Mouse (Mus musculus) neural tube, embryonic 14.5 days (tissue): Measurements from ENCODE around the gene Abhd6. TPM values are rescaled to one million over a fixed set of nuclear protein-coding genes. Genes with fewer than 3 reads are reported as not detected.

Experiments
- ATAC-seq: fragments of 200-750 bp; cut with Nextera tagmentation; 2 replicates; pipeline ENCODE4 v1.8.0; 2017; ENCODE audit warnings: low read depth, mild to moderate bottlenecking, moderate TSS enrichment, moderate library complexity
- H3K27ac ChIP-seq: fragments of 300-500 bp; sonication (generic); 2 replicates; pipeline ENCODE4 v1.5.1; 2014; ENCODE audit warnings: low read depth, mild to moderate bottlenecking, control low read depth, low read length, moderate library complexity, mixed read lengths
- H3K27me3 ChIP-seq: fragments of 300-500 bp; sonication (generic); 2 replicates; pipeline ENCODE4 v1.6.1; 2014; ENCODE audit warnings: low read length; ENCODE audit not compliant: control insufficient read depth, insufficient read depth
- H3K36me3 ChIP-seq: fragments of 300-500 bp; sonication (generic); 2 replicates; pipeline ENCODE4 v1.6.1; 2014; ENCODE audit warnings: low read length, mixed read lengths; ENCODE audit not compliant: control insufficient read depth, insufficient read depth
- H3K4me1 ChIP-seq: fragments of 300-500 bp; sonication (generic); 2 replicates; pipeline ENCODE4 v1.6.1; 2014; ENCODE audit warnings: low read length; ENCODE audit not compliant: control insufficient read depth, insufficient read depth
- H3K4me2 ChIP-seq: fragments of 300-500 bp; sonication (generic); 2 replicates; pipeline ENCODE4 v1.6.1; 2014; ENCODE audit warnings: mild to moderate bottlenecking, low read depth, low read length, control low read depth
- H3K4me3 ChIP-seq: fragments of 300-500 bp; sonication (generic); 2 replicates; pipeline ENCODE4 v1.5.1; 2014; ENCODE audit warnings: low read depth, low read length, control low read depth, mixed read lengths
- H3K9ac ChIP-seq: fragments of 300-500 bp; sonication (generic); replicated peaks from 2 replicates; pipeline ENCODE4 v1.6.1; 2014; ENCODE audit warnings: low read depth, mild to moderate bottlenecking, control low read depth, low read length, mixed read lengths
- H3K9me3 ChIP-seq: fragments of 300-500 bp; sonication (generic); 2 replicates; pipeline ENCODE4 v1.6.1; 2016; ENCODE audit warnings: low read length; ENCODE audit not compliant: control insufficient read depth
- WGBS: fragments of 180-500 bp; shearing (Covaris S2); extraction: QIAGEN DNeasy Blood & Tissue Kit; methylation state at CpG from one replicate; pipeline ENCODE4 v1.1.7; 2014; 5-methylcytosine and 5-hydroxymethylcytosine counted together
- polyA plus RNA-seq: library from polyadenylated mRNA; unstranded; fragments of >200 nt; fragmentation: Nextera tagmentation; extraction: Ambion mirVana; gene quantifications from 2 replicates; pipeline ENCODE4 v1.2.1, GENCODE M21; 2014

Abhd6 gene
- 32.4 and 35.3 TPM in 2 replicates for polyA plus RNA-seq

DNA sequence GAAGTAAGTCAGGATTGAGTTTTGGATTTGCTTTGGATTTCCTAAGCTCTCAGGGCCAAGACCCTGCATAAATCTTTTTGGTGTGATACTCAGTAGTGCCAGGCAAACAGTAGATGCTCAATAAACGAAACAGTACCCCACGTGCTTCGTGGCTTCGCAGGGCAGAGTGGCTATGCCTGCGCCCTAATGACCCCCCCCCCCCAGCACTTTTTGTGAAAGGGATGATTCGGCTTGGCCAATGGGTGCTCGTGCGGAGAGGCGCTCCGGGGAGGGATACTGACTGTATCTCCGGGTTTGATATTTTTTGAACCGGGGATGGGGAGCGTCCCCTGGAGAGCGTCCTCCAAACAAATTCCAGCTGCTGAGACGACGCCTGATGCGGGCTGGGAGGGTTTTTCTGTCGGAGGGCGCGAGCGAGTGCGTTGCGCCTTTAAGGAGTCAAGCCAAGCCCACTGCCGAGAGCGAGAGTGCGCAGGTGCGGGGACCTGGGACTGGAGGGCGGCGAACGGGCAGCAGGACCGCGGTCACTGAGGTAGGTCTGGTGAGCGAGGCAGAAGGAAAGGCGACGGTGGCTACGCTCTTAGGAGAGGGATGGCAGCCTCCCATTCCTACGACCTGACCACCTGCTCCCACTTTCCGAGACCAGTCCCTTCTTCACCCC is at the start of gene Abhd6:
Gene Abhd6 (plus strand): TSS at position 471 of the 661 bp plus-strand sequence.
- H3K9me3 ChIP-seq, result no peaks in the 10 kb centered on the region
- H3K4me1 ChIP-seq, result peaks cover 11% of the 10 kb centered on the region
- no peaks in the 10 kb centered on the region for H3K36me3 ChIP-seq
- H3K4me3 ChIP-seq, result peak within 1 kb of the TSS; percentile 55
- peak; percentile 93 for ATAC-seq
- peak within 1 kb of the TSS; percentile 83 for H3K4me2 ChIP-seq
- H3K9ac ChIP-seq, result peak within 1 kb of the TSS; percentile 62
- WGBS, result 2% methylated on average over 38 of the region's 38 CpGs
- H3K27ac ChIP-seq, result peak within 1 kb of the TSS; percentile 72
- H3K27me3 ChIP-seq, result 0 out of 2 replicates have a peak, but pooled peaks cover 2% of the 10 kb centered on the region

- H3K9me3 ChIP-seq, result no peaks in the 10 kb centered on the region
- no peaks in the 10 kb centered on the region for H3K4me1 ChIP-seq
- no peak overlapping the region; the same call in 1 of the 2 replicates for H3K27ac ChIP-seq
- no peak overlapping the region for H3K4me2 ChIP-seq
- no peak overlapping the region for H3K9ac ChIP-seq
- H3K4me3 ChIP-seq, result no peak overlapping the region
- ATAC-seq, result no peak
- peaks cover 12% of the 10 kb centered on the region for H3K36me3 ChIP-seq
- no peaks in the 10 kb centered on the region for H3K27me3 ChIP-seq
- WGBS, result 22% methylated on average over 6 of the region's 6 CpGs
Measured at GRCm38 (mm10) chr14:7954071-7954471, 48.6 kb upstream of the Abhd6 start.

DNA sequence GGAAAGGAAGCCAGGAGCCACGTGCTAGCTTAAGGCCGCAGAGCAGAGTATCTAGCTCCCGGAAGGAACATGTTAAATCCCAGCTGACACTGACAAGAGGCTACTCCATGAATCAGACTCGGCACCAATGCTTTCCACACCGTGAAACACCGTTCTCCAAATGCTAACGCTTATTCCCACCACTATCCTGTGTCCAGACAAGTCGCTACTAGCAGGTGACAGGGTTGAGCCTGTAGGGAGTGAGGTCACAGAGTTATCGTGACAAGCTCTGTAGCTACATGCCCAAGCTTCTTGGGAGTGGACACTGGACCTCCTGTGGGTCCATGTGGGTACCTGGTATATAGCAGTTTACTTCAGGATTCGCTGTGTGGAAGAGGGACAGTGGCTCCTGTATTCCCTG is 46.3 kb upstream of the Abhd6 start:
- H3K4me3 ChIP-seq, result no peak overlapping the region
- H3K4me1 ChIP-seq, result no peaks in the 10 kb centered on the region
- no peak overlapping the region for H3K4me2 ChIP-seq
- 82% methylated on average over 10 of the region's 10 CpGs for WGBS
- no peak overlapping the region for H3K27ac ChIP-seq
- ATAC-seq, result no peak
- H3K9ac ChIP-seq, result no peak overlapping the region
- H3K9me3 ChIP-seq, result no peaks in the 10 kb centered on the region
- no peaks in the 10 kb centered on the region for H3K27me3 ChIP-seq
- H3K36me3 ChIP-seq, result peaks cover 3% of the 10 kb centered on the region; the same call in 1 of the 2 replicates

GRCm38 (mm10) chr14:7957049-7957448 is 45.7 kb upstream of the Abhd6 start, which contains the start of gene Gm45521:
TSS of gene Gm45521 (plus strand) at chr14:7957288.
- 0 out of 2 replicates have a peak, but pooled peaks have one; percentile 26 for ATAC-seq
- no peaks in the 10 kb centered on the region for H3K27me3 ChIP-seq
- no peaks in the 10 kb centered on the region for H3K9me3 ChIP-seq
- no peak within 1 kb of the TSS for H3K4me3 ChIP-seq
- no peaks in the 10 kb centered on the region for H3K4me1 ChIP-seq
- no peak within 1 kb of the TSS for H3K27ac ChIP-seq
- H3K4me2 ChIP-seq, result no peak within 1 kb of the TSS
- H3K9ac ChIP-seq, result no peak within 1 kb of the TSS
- no peaks in the 10 kb centered on the region for H3K36me3 ChIP-seq
- 45% methylated on average over 9 of the region's 9 CpGs for WGBS

DNA sequence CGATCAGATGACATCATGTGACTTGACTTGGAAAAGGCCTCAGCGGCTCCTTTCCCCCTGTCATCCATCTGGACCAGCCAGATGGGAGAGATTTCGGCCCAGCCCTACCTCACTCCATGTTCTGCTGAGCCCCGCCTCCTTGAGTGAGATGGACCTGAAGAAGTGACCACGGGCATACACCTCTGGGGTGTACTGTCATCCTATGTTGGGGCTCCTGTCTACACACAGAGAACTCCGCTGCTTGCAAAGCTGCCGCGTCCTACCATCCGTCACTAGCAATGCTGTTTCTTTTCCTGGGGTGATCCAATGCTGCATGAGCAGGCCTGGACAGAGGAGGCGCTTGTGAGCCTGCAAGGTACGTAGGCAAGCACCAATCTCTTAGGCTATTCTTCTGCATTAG is 42.1 kb upstream of the Abhd6 start:
- H3K27me3 ChIP-seq, result no peaks in the 10 kb centered on the region
- H3K36me3 ChIP-seq, result no peaks in the 10 kb centered on the region
- WGBS, result 58% methylated on average over 11 of the region's 11 CpGs
- H3K4me2 ChIP-seq, result no peak overlapping the region
- no peaks in the 10 kb centered on the region for H3K9me3 ChIP-seq
- H3K27ac ChIP-seq, result no peak overlapping the region
- H3K4me1 ChIP-seq, result no peaks in the 10 kb centered on the region
- no peak overlapping the region for H3K9ac ChIP-seq
- ATAC-seq, result peak; percentile 38; the same call in 1 of the 2 replicates
- H3K4me3 ChIP-seq, result no peak overlapping the region

DNA sequence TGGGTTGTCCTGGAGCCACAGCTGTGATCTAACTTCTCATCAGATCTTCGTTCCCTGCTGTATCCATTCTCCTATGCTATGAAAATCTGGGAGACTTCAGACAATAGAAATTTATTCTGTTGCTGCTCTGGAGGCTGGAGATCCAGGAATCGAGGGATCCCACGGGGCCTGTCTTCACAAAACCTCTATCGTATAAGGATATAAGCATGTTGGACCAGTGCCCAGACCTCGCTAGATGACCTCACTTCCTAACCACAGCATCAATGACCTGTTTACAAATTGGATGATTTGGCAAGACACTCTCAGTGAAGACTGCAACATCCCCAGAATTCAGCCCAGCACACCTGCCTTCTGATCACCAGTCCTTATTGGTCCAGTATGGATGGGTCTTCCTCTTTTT is 41.0 kb upstream of the Abhd6 start:
- no peaks in the 10 kb centered on the region for H3K36me3 ChIP-seq
- no peaks in the 10 kb centered on the region for H3K4me1 ChIP-seq
- H3K4me2 ChIP-seq, result no peak overlapping the region
- no peak overlapping the region for H3K27ac ChIP-seq
- H3K27me3 ChIP-seq, result no peaks in the 10 kb centered on the region
- no peak overlapping the region for H3K9ac ChIP-seq
- H3K9me3 ChIP-seq, result no peaks in the 10 kb centered on the region
- 54% methylated on average over 5 of the region's 5 CpGs for WGBS
- no peak overlapping the region for H3K4me3 ChIP-seq
- ATAC-seq, result no peak

DNA sequence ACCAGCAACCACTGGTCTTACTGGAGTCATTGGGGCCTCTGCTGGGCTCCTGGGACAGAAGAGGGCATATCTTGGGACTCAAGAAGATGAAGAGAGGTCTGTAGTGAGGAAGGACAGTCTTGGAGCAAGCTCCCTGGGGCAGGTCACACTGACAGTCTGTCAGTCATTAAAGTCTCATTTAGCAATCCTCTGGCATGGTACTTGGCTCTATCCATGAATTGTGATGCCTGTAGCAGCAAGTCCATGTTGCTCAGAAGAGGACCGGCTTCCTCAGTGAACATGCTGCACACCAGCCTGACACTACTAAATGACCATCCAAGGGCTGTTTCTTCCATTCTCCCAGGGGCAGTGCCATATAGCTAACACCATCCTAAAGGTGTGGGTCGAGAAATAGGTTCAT is 40.1 kb upstream of the Abhd6 start:
- no peak for ATAC-seq
- Histone ChIP-seq H3K9me3 (no peaks in the 10 kb centered on the region), H3K27me3 (no peaks in the 10 kb centered on the region), H3K4me1 (no peaks in the 10 kb centered on the region), H3K27ac (no peak overlapping the region), H3K4me3 (no peak overlapping the region), H3K9ac (no peak overlapping the region), H3K4me2 (no peak overlapping the region), H3K36me3 (no peaks in the 10 kb centered on the region)
- WGBS, result 87% methylated on average over 2 of the region's 2 CpGs

- Histone ChIP-seq H3K4me3 (no peak overlapping the region), H3K27me3 (no peaks in the 10 kb centered on the region), H3K9me3 (no peaks in the 10 kb centered on the region), H3K9ac (no peak overlapping the region), H3K27ac (no peak overlapping the region), H3K4me1 (no peaks in the 10 kb centered on the region), H3K4me2 (no peak overlapping the region), H3K36me3 (no peaks in the 10 kb centered on the region)
- no peak for ATAC-seq
- 68% methylated on average over 7 of the region's 7 CpGs for WGBS
Measured at GRCm38 (mm10) chr14:7963160-7963559, 39.5 kb upstream of the Abhd6 start.

DNA sequence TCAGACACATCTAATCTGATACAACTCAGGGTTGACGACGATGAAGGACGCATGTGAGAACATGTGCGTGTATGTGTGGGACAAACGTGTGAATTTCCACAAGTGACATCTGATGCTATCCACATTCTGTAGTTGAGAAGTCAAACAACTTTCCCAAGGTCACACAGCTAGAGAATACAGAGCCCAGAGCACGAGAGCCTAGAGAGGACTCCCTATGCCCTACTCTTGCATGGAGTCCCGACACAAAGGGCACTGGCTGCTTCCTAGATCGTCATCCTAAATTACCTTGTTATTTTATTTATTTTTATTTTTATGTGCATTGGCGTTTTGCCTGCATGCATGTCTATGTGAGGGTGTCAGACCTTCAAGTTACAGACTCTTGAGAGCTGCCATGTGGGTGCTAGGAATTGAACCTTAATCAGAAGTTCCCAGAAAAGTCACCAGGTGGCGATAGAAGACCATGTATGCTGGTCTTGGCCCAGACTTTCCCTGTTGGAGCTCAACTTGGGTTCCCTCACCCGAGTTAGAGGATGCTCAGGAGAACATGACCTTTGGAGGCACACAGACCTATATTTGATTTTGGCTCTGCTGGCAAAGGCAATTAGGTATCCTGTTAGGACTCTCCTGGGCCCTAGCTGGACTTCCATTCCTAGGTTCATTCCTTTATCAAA is 38.3 kb upstream of the Abhd6 start:
- WGBS, result 55% methylated on average over 11 of the region's 11 CpGs
- Histone ChIP-seq H3K9ac (no peak overlapping the region), H3K4me2 (no peak overlapping the region), H3K9me3 (no peaks in the 10 kb centered on the region), H3K27me3 (no peaks in the 10 kb centered on the region), H3K4me1 (no peaks in the 10 kb centered on the region), H3K4me3 (no peak overlapping the region), H3K36me3 (no peaks in the 10 kb centered on the region), H3K27ac (no peak overlapping the region)
- ATAC-seq, result peak; percentile 75
